Mouse (Mus musculus) neural tube, embryonic 14.5 days (tissue): ENCODE measurements around the gene Nav2. TPM values are rescaled to one million over a fixed set of nuclear protein-coding genes. Genes with fewer than 3 reads are reported as not detected.
A peak's percentile ranks its signal among the peaks of the same experiment; 100 is the strongest.

Experiments used
- ATAC-seq: fragments of 200-750 bp; cut with Nextera tagmentation; 2 replicates; pipeline ENCODE4 v1.8.0; 2017; ENCODE audit warnings: low read depth, mild to moderate bottlenecking, moderate TSS enrichment, moderate library complexity
- H3K27ac ChIP-seq: fragments of 300-500 bp; sonication (generic); 2 replicates; pipeline ENCODE4 v1.5.1; 2014; ENCODE audit warnings: low read depth, mild to moderate bottlenecking, control low read depth, low read length, moderate library complexity, mixed read lengths
- H3K27me3 ChIP-seq: fragments of 300-500 bp; sonication (generic); 2 replicates; pipeline ENCODE4 v1.6.1; 2014; ENCODE audit warnings: low read length; ENCODE audit not compliant: control insufficient read depth, insufficient read depth
- H3K36me3 ChIP-seq: fragments of 300-500 bp; sonication (generic); 2 replicates; pipeline ENCODE4 v1.6.1; 2014; ENCODE audit warnings: low read length, mixed read lengths; ENCODE audit not compliant: control insufficient read depth, insufficient read depth
- H3K4me1 ChIP-seq: fragments of 300-500 bp; sonication (generic); 2 replicates; pipeline ENCODE4 v1.6.1; 2014; ENCODE audit warnings: low read length; ENCODE audit not compliant: control insufficient read depth, insufficient read depth
- H3K4me2 ChIP-seq: fragments of 300-500 bp; sonication (generic); 2 replicates; pipeline ENCODE4 v1.6.1; 2014; ENCODE audit warnings: mild to moderate bottlenecking, low read depth, low read length, control low read depth
- H3K4me3 ChIP-seq: fragments of 300-500 bp; sonication (generic); 2 replicates; pipeline ENCODE4 v1.5.1; 2014; ENCODE audit warnings: low read depth, low read length, control low read depth, mixed read lengths
- H3K9ac ChIP-seq: fragments of 300-500 bp; sonication (generic); replicated peaks from 2 replicates; pipeline ENCODE4 v1.6.1; 2014; ENCODE audit warnings: low read depth, mild to moderate bottlenecking, control low read depth, low read length, mixed read lengths
- H3K9me3 ChIP-seq: fragments of 300-500 bp; sonication (generic); 2 replicates; pipeline ENCODE4 v1.6.1; 2016; ENCODE audit warnings: low read length; ENCODE audit not compliant: control insufficient read depth
- WGBS: fragments of 180-500 bp; shearing (Covaris S2); extraction: QIAGEN DNeasy Blood & Tissue Kit; methylation state at CpG from one replicate; pipeline ENCODE4 v1.1.7; 2014; 5-methylcytosine and 5-hydroxymethylcytosine counted together
- polyA plus RNA-seq: library from polyadenylated mRNA; unstranded; fragments of >200 nt; fragmentation: Nextera tagmentation; extraction: Ambion mirVana; gene quantifications from 2 replicates; pipeline ENCODE4 v1.2.1, GENCODE M21; 2014

Gene Nav2
- polyA plus RNA-seq, 1 experiment from 2014 or later, result 36.5 TPM

- ATAC-seq, result no peak
- 80% methylated on average over 7 of the region's 7 CpGs for WGBS
- peaks cover 8% of the 10 kb centered on the region; the same call in 1 of the 2 replicates for H3K4me1 ChIP-seq
- H3K27me3 ChIP-seq, result no peaks in the 10 kb centered on the region
- H3K27ac ChIP-seq, result no peak overlapping the region
- H3K9me3 ChIP-seq, result no peaks in the 10 kb centered on the region
- H3K4me2 ChIP-seq, result no peak overlapping the region
- no peak overlapping the region for H3K9ac ChIP-seq
- no peak overlapping the region for H3K4me3 ChIP-seq
- no peaks in the 10 kb centered on the region for H3K36me3 ChIP-seq
Observed at GRCm38 (mm10) chr7:49398020-49398516, 489.6 kb downstream of the Nav2 start.

DNA sequence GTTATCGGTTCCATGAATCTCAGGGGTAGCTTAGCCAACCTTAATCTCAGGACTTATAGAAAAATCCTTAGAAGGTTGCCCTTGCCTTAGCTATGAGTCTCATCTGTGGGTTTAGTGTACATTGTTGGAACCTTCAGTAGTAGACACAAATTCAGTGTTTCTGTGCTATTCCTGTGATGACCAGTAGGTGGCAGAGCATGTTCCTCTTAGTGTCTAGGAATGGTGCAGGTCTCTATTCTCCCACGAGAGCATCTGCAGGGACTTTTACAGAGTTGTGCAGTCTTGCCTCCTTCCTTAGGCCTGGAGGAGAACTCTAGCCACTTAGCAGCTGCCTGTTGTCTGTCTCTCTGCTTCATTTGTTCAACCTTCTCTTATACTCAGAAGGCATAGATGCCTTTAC lies 490.8 kb downstream of the Nav2 start:
- Histone ChIP-seq H3K4me3 (no peak overlapping the region), H3K9me3 (no peaks in the 10 kb centered on the region), H3K36me3 (no peaks in the 10 kb centered on the region), H3K27ac (no peak overlapping the region), H3K4me2 (no peak overlapping the region), H3K4me1 (peaks cover 8% of the 10 kb centered on the region; the same call in 1 of the 2 replicates), H3K27me3 (no peaks in the 10 kb centered on the region), H3K9ac (no peak overlapping the region)
- ATAC-seq, result peak; percentile 50; the same call in 1 of the 2 replicates
- WGBS, result 48% methylated on average over 2 of the region's 2 CpGs

DNA sequence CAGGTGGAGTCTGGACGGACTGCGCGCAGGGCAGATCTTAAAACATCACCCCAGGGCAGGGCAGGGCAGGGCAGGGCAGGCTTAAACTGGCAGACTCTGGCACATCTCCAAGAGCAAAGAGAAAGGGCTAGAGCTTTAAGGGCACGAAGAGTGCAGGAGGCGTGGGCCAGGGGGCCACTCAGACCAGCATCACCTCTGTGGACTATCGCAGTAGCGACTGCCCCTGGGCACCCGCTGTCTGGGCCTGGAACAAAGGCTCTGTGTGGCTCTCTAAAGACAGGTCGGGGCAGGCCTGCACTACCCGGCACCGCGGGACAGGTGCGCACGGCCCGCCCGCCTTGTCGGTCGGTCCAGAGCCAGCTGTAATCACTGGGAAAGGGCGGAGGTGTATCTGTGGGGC lies 491.9 kb downstream of the Nav2 start:
- no peak for ATAC-seq
- WGBS, result 88% methylated on average over 19 of the region's 19 CpGs
- Histone ChIP-seq H3K27me3 (no peaks in the 10 kb centered on the region), H3K9me3 (no peaks in the 10 kb centered on the region), H3K36me3 (no peaks in the 10 kb centered on the region), H3K4me1 (peaks cover 8% of the 10 kb centered on the region; the same call in 1 of the 2 replicates), H3K4me3 (no peak overlapping the region), H3K4me2 (no peak overlapping the region), H3K27ac (no peak overlapping the region), H3K9ac (no peak overlapping the region)

- 90% methylated on average over 5 of the region's 5 CpGs for WGBS
- no peak overlapping the region for H3K27ac ChIP-seq
- H3K4me3 ChIP-seq, result no peak overlapping the region
- no peak for ATAC-seq
- H3K27me3 ChIP-seq, result no peaks in the 10 kb centered on the region
- no peak overlapping the region for H3K4me2 ChIP-seq
- no peak overlapping the region for H3K9ac ChIP-seq
- no peaks in the 10 kb centered on the region for H3K36me3 ChIP-seq
- H3K9me3 ChIP-seq, result no peaks in the 10 kb centered on the region
- no peaks in the 10 kb centered on the region for H3K4me1 ChIP-seq
Observed at GRCm38 (mm10) chr7:49402526-49402925, 494.0 kb downstream of the Nav2 start.

- WGBS, result 89% methylated on average over 9 of the region's 9 CpGs
- no peaks in the 10 kb centered on the region for H3K9me3 ChIP-seq
- no peak for ATAC-seq
Observed at GRCm38 (mm10) chr7:49407688-49408087, 499.2 kb downstream of the Nav2 start.

DNA sequence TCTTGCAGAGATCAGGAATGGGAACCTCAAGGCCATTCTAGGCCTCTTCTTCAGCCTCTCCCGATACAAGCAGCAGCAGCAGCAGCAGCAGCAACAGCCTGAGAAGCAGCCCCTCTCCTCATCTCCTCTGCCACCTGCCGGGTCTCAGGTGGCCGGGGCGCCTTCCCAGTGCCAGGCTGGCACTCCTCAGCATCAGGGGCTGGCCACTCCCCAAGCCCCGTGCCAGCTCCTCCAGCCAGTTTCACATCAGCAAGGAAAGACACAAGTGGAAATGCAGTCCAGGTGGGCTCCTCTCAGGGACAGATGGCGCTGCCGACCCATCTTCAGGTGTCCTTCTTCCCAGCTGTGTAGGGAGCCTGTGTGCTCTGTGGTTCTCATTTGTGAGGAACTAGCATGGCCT lies 500.1 kb downstream of the Nav2 start:
- Histone ChIP-seq H3K27ac (no peak overlapping the region), H3K9ac (no peak overlapping the region), H3K36me3 (no peaks in the 10 kb centered on the region), H3K9me3 (no peaks in the 10 kb centered on the region), H3K27me3 (no peaks in the 10 kb centered on the region), H3K4me1 (no peaks in the 10 kb centered on the region), H3K4me2 (no peak overlapping the region), H3K4me3 (no peak overlapping the region)
- no peak; the same call in 1 of the 2 replicates for ATAC-seq
- 89% methylated on average over 7 of the region's 7 CpGs for WGBS

More at GRCm38 (mm10) chr7:49407688-49408087, 499.2 kb downstream of the Nav2 start:
- no peak overlapping the region for H3K27ac ChIP-seq
- H3K4me2 ChIP-seq, result no peak overlapping the region
- H3K9ac ChIP-seq, result no peak overlapping the region
- H3K4me1 ChIP-seq, result no peaks in the 10 kb centered on the region
- H3K4me3 ChIP-seq, result no peak overlapping the region
- no peaks in the 10 kb centered on the region for H3K27me3 ChIP-seq
- H3K36me3 ChIP-seq, result no peaks in the 10 kb centered on the region

DNA sequence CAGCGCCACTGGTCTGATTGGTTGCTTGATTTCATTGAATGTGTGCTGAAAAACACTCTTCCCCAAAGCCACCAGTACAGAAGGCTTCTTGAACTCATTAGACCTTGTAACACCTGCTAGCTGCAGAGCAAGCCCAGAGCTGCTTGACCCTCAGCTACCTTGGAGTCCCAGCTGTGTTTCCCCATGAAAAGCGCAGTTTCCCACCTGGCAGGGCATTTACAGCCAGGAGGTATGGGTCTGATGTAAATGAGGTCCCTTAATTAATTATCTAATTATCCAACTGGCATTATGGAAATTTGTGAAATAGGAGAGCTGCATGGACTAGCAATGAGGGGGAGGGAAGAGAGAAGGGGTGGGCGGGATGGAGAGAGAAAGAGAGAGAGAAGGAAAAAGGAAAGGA lies 500.7 kb downstream of the Nav2 start:
- Histone ChIP-seq H3K27ac (peak overlapping the region; percentile 29; the same call in 1 of the 2 replicates), H3K9me3 (no peaks in the 10 kb centered on the region), H3K27me3 (no peaks in the 10 kb centered on the region), H3K9ac (no peak overlapping the region), H3K36me3 (no peaks in the 10 kb centered on the region), H3K4me1 (no peaks in the 10 kb centered on the region), H3K4me3 (no peak overlapping the region), H3K4me2 (no peak overlapping the region)
- 57% methylated on average over 3 of the region's 3 CpGs for WGBS
- peak; percentile 35; the same call in 1 of the 2 replicates for ATAC-seq

DNA sequence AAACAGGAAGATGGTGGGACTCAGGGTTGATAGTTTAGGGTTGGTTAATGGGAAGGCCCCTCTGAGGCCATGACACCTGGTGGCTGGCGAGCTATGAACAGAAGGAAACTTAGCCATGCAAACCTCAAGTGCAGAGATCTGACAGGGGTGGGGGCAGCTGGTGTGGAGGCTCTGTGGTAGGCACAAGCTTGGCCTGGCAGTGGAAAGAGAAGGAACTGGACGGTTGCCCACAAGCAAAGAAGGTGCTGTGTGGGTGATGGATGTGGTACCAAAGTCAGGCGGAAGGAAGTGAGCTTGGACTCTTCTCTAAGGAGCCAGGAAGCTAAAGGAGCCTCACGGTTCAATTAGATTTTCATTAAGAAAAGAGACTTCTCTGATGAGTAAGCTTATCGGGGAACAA lies 501.7 kb downstream of the Nav2 start:
- no peaks in the 10 kb centered on the region for H3K36me3 ChIP-seq
- no peak for ATAC-seq
- no peaks in the 10 kb centered on the region for H3K9me3 ChIP-seq
- H3K27me3 ChIP-seq, result no peaks in the 10 kb centered on the region
- no peak overlapping the region for H3K4me2 ChIP-seq
- no peak overlapping the region for H3K9ac ChIP-seq
- 89% methylated on average over 5 of the region's 5 CpGs for WGBS
- H3K4me1 ChIP-seq, result no peaks in the 10 kb centered on the region
- no peak overlapping the region for H3K27ac ChIP-seq
- H3K4me3 ChIP-seq, result no peak overlapping the region

DNA sequence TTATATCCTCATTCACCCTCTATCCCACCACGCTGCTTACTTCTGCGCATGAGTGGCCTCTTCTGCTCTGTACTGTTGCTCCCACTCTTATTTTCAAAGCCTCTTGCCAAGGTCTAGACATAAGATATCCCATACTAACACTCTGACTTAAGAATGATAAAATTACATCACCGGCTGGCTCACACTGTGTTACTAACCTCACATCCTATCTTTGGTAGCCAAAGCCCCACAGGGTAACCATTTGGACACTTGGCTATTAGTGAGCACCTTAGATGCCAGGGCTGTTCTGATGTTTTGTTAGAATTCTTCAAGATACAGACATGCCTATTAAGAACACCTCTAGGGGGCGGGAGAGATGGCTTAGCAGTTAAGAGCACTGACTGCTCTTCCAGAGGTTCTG lies 502.4 kb downstream of the Nav2 start:
- H3K4me1 ChIP-seq, result no peaks in the 10 kb centered on the region
- H3K9me3 ChIP-seq, result no peaks in the 10 kb centered on the region
- 95% methylated on average over 4 of the region's 4 CpGs for WGBS

More for the DNA sequence above, 502.4 kb downstream of the Nav2 start:
- Histone ChIP-seq H3K27me3 (no peaks in the 10 kb centered on the region), H3K36me3 (no peaks in the 10 kb centered on the region), H3K27ac (no peak overlapping the region), H3K4me2 (no peak overlapping the region), H3K4me3 (no peak overlapping the region), H3K9ac (no peak overlapping the region)
- no peak for ATAC-seq
